Comparison of ENCODE assay signal across 28 mouse cellular contexts in genomic region chr12:83758735-83759134, GRCm38 (mm10). TPM values are rescaled to one million over a fixed set of nuclear protein-coding genes. Genes with fewer than 3 reads are reported as not detected.
A peak's percentile ranks its signal among the peaks of the same experiment; 100 is the strongest.
DNase-seq lines count a peak whose midpoint lies in the region; ATAC-seq and TF ChIP-seq lines count a peak whose summit lies in the region.
"Had no signal": no experiment of that assay in that cellular context is flagged by ENCODE, and none has a peak within 500 bp of the region (broad histone marks: within the 10 kb centered on the region; RNA-seq: fewer than 3 reads in every experiment).

No protein-coding gene starts in this region.

- 66% methylated on average over 10 of the region's 10 CpGs for WGBS in hindbrain, embryonic 10.5 days
- 66% methylated on average over 10 of the region's 10 CpGs for WGBS in hindbrain, embryonic 13.5 days
- WGBS in stomach, postnatal 0 days: 56% methylated on average over 10 of the region's 10 CpGs
- WGBS in heart, adult 2 months: 92% methylated on average over 10 of the region's 10 CpGs

- no peak for TF ChIP-seq CTCF in stomach, postnatal 0 days (IDR thresholded peaks at IDR 0.05; ENCODE audit: low read depth)
- TF ChIP-seq CTCF in heart, adult 2 months (IDR thresholded peaks at IDR 0.05): no peak

- TF ChIP-seq POLR2A in heart, adult 2 months (IDR thresholded peaks at IDR 0.05; ENCODE audit: insufficient read depth, low read depth, low read length): no peak

- TF ChIP-seq EP300 in stomach, postnatal 0 days (optimal IDR thresholded peaks at IDR 0.05): no peak
- TF ChIP-seq EP300 in heart, adult 2 months (IDR thresholded peaks at IDR 0.05; ENCODE audit: insufficient read depth, low read depth, low read length): no peak

- H3K4me3 ChIP-seq in hindbrain, embryonic 10.5 days: no peak overlapping the region
- no peak overlapping the region for H3K4me3 ChIP-seq in hindbrain, embryonic 13.5 days
- no peak overlapping the region; a peak in 1 of 4 replicates for H3K4me3 ChIP-seq in ES-E14 (ENCODE audit: insufficient read depth in 1 of 2, low read depth in 1 of 2, low read length in 2 of 2, poor library complexity in 1 of 2, severe bottlenecking in 1 of 2)
- no peak overlapping the region for H3K4me3 ChIP-seq in stomach, postnatal 0 days (ENCODE audit: low read depth, low read length)
- H3K4me3 ChIP-seq in heart, adult 2 months: no peak overlapping the region
- H3K4me3 ChIP-seq: embryonic facial prominence, embryonic 13.5 days; embryonic facial prominence, embryonic 15.5 days; erythroblast, embryonic 14.5 days; forebrain, embryonic 10.5 days; forebrain, embryonic 12.5 days; forebrain, embryonic 15.5 days had no signal

- H3K79me2 ChIP-seq in heart, adult 2 months (replicated peaks; ENCODE audit: control insufficient read depth, insufficient read depth, low read length): no peaks in the 10 kb centered on the region

- no peak overlapping the region for H3K4me2 ChIP-seq in hindbrain, embryonic 13.5 days
- H3K4me2 ChIP-seq in stomach, postnatal 0 days (replicated peaks; ENCODE audit: low read depth): no peak overlapping the region
- H3K4me2 ChIP-seq: embryonic facial prominence, embryonic 13.5 days; embryonic facial prominence, embryonic 15.5 days; forebrain, embryonic 12.5 days; forebrain, embryonic 15.5 days had no signal

- H3K27ac ChIP-seq in hindbrain, embryonic 10.5 days: 0 out of 2 replicates have a peak overlapping the region, but pooled peaks have one; percentile 12
- H3K27ac ChIP-seq in hindbrain, embryonic 13.5 days: no peak overlapping the region
- H3K27ac ChIP-seq in ES-E14 (ENCODE audit: insufficient read depth, low read depth, low read length, poor library complexity, severe bottlenecking): no peak overlapping the region
- H3K27ac ChIP-seq in stomach, postnatal 0 days (replicated peaks): no peak overlapping the region
- no peak overlapping the region for H3K27ac ChIP-seq in heart, adult 2 months
- H3K27ac ChIP-seq: embryonic facial prominence, embryonic 13.5 days; embryonic facial prominence, embryonic 15.5 days; forebrain, embryonic 10.5 days; forebrain, embryonic 12.5 days; forebrain, embryonic 15.5 days had no signal

- DNase-seq in hindbrain, embryonic 10.5 days (ENCODE audit: low spot score): no peak
- peak; percentile 37 for DNase-seq in ES-E14 (ENCODE audit: low read depth, low spot score)
- peak; percentile 81 for DNase-seq in ZHBTc4 (ENCODE audit: low read depth, low spot score)
- peak; percentile 61 for DNase-seq in stomach, postnatal 0 days (ENCODE audit: low spot score)
- DNase-seq in B cell, adult 2 months: no peak
- DNase-seq in gastrocnemius, adult 18-20 months (ENCODE audit: low spot score): no peak
- DNase-seq in heart, adult 2 months: no peak
- DNase-seq: adrenal gland, adult 8-10 months; cerebellum, adult 18-20 months; cerebellum, adult 8-10 months; cerebellum, adult 9-11 months; cerebellum, postnatal 14 days; cerebellum, postnatal 36 days; embryo, embryonic 11 days; forebrain, postnatal 0 days had no signal

- peaks cover 23% of the 10 kb centered on the region for H3K4me1 ChIP-seq in hindbrain, embryonic 10.5 days (replicated peaks)
- H3K4me1 ChIP-seq in hindbrain, embryonic 13.5 days (replicated peaks): peaks cover 16% of the 10 kb centered on the region
- peaks cover 0 to 5% of the 10 kb centered on the region in 2 experiments; a peak in 3 of 4 replicates for H3K4me1 ChIP-seq in ES-E14 (ENCODE audit: control insufficient read depth in 2 of 2, insufficient read depth in 2 of 2, low read length in 2 of 2, poor library complexity in 1 of 2)
- peaks cover 3% of the 10 kb centered on the region; the same call in 1 of the 2 replicates for H3K4me1 ChIP-seq in stomach, postnatal 0 days (replicated peaks; ENCODE audit: control insufficient read depth, insufficient read depth)
- H3K4me1 ChIP-seq in heart, adult 2 months (ENCODE audit: control insufficient read depth, insufficient read depth, low read length): peaks cover 2% of the 10 kb centered on the region

- intact Hi-C loops in heart, adult 2 months (cut with DNase I): no loop called here

- in situ Hi-C loops in ES-E14 (cut with MboI; ENCODE audit: low sequenced_read_pairs in 2 of 2, unreplicated experiment in 2 of 2): no loop called here

- H3K9ac ChIP-seq in hindbrain, embryonic 13.5 days: no peak overlapping the region
- no peak overlapping the region; the same call in 1 of the 2 replicates for H3K9ac ChIP-seq in ES-E14 (ENCODE audit: insufficient read depth, low read depth, low read length, poor library complexity, severe bottlenecking)
- H3K9ac ChIP-seq in stomach, postnatal 0 days (ENCODE audit: low read length): no peak overlapping the region
- no peak overlapping the region for H3K9ac ChIP-seq in heart, adult 2 months (ENCODE audit: low read depth, low read length)
- H3K9ac ChIP-seq: embryonic facial prominence, embryonic 13.5 days; embryonic facial prominence, embryonic 15.5 days; forebrain, embryonic 12.5 days; forebrain, embryonic 15.5 days; forebrain, postnatal 0 days had no signal

- H3K27me3 ChIP-seq in hindbrain, embryonic 10.5 days (ENCODE audit: insufficient read depth, poor library complexity, severe bottlenecking): peaks cover 7% of the 10 kb centered on the region
- peaks cover 9% of the 10 kb centered on the region; the same call in 1 of the 2 replicates for H3K27me3 ChIP-seq in hindbrain, embryonic 13.5 days
- no peaks in the 10 kb centered on the region for H3K27me3 ChIP-seq in stomach, postnatal 0 days (ENCODE audit: control insufficient read depth, insufficient read depth, low read length)
- no peaks in the 10 kb centered on the region for H3K27me3 ChIP-seq in heart, adult 2 months (ENCODE audit: control insufficient read depth, insufficient read depth, low read length)
- H3K27me3 ChIP-seq: embryonic facial prominence, embryonic 13.5 days; embryonic facial prominence, embryonic 15.5 days; forebrain, embryonic 15.5 days; Patski had no signal

- H3K36me3 ChIP-seq in hindbrain, embryonic 10.5 days: no peaks in the 10 kb centered on the region
- H3K36me3 ChIP-seq in hindbrain, embryonic 13.5 days: no peaks in the 10 kb centered on the region
- no peaks in the 10 kb centered on the region for H3K36me3 ChIP-seq in ES-E14 (ENCODE audit: control insufficient read depth, insufficient read depth, low read length, poor library complexity, severe bottlenecking)
- no peaks in the 10 kb centered on the region for H3K36me3 ChIP-seq in stomach, postnatal 0 days (ENCODE audit: control insufficient read depth, insufficient read depth, low read length)
- H3K36me3 ChIP-seq in heart, adult 2 months (ENCODE audit: control insufficient read depth, insufficient read depth, low read length): no peaks in the 10 kb centered on the region
- H3K36me3 ChIP-seq: embryonic facial prominence, embryonic 13.5 days; embryonic facial prominence, embryonic 15.5 days; forebrain, embryonic 10.5 days; forebrain, embryonic 12.5 days; forebrain, embryonic 15.5 days; G1E had no signal

- no peak for ATAC-seq in hindbrain, embryonic 13.5 days (ENCODE audit: low FRiP score)
- ATAC-seq in stomach, postnatal 0 days (ENCODE audit: low FRiP score, low TSS enrichment): 0 out of 2 replicates have a peak, but pooled peaks have one; percentile 42
- ATAC-seq: activated CD4-positive, CD25-positive, alpha-beta regulatory T cell, adult 4 months; forebrain, embryonic 15.5 days; forebrain, postnatal 0 days; Patski had no signal

- H3K9me3 ChIP-seq in hindbrain, embryonic 10.5 days: no peaks in the 10 kb centered on the region
- no peaks in the 10 kb centered on the region for H3K9me3 ChIP-seq in hindbrain, embryonic 13.5 days
- no peaks in the 10 kb centered on the region for H3K9me3 ChIP-seq in ES-E14 (ENCODE audit: control insufficient read depth, insufficient read depth, low read depth, low read length)
- no peaks in the 10 kb centered on the region for H3K9me3 ChIP-seq in stomach, postnatal 0 days (ENCODE audit: control insufficient read depth, low read length)
- H3K9me3 ChIP-seq: embryonic facial prominence, embryonic 13.5 days; embryonic facial prominence, embryonic 15.5 days; forebrain, embryonic 10.5 days; forebrain, embryonic 12.5 days; forebrain, embryonic 15.5 days; G1E had no signal

TF ChIP-seq in ES-E14, 5 proteins besides CTCF, POLR2A, EP300 and RAD21:
- no peak for TF ChIP-seq HCFC1 (IDR thresholded peaks at IDR 0.05; ENCODE audit: borderline replicate concordance, insufficient read depth, low read length)
- TF ChIP-seq ZNF384 (IDR thresholded peaks at IDR 0.05; ENCODE audit: low read depth, low read length): no peak
- TF ChIP-seq ZC3H11A (IDR thresholded peaks at IDR 0.05; ENCODE audit: borderline replicate concordance, low read depth, low read length): no peak
- no peak for TF ChIP-seq CHD2 (IDR thresholded peaks at IDR 0.05; ENCODE audit: low read depth, low read length)
- no peak for TF ChIP-seq MAFK (IDR thresholded peaks at IDR 0.05; ENCODE audit: insufficient read depth, low read depth, low read length)

RNA-seq across cellular contexts. Expression of gene Papln, which starts 4.7 kb away (rescaled TPM):
- 0.04 and 0.14 TPM in 2 replicates for polyA plus RNA-seq in hindbrain, embryonic 10.5 days (2016; fragmentation: Nextera tagmentation; extraction: Ambion mirVana)
- 0.16 and 0.22 TPM in 2 replicates for polyA plus RNA-seq in hindbrain, embryonic 13.5 days (2015; fragmentation: Nextera tagmentation; extraction: Ambion mirVana)
- total RNA-seq in ES-E14 (2012; rRNA removed): 0.62 and 1.9 TPM in 2 replicates
- 2.1 and 2.5 TPM in 2 replicates for polyA plus RNA-seq in stomach, postnatal 0 days (2015; fragmentation: Nextera tagmentation; extraction: Ambion mirVana)
- under 1 TPM; 0.57 to 0.83 TPM for total RNA-seq in gastrocnemius, adult 18-20 months (2021)
- 1 to 10 TPM; 4.9 to 7.5 TPM for total RNA-seq in heart, adult 2 months (2021)
- polyA plus RNA-seq in heart, adult 2 months (2012; rRNA removed): 8.7 and 13.1 TPM in 2 replicates
- total RNA-seq: common myeloid progenitor, adult 5-6 weeks had no signal
- polyA plus RNA-seq: activated CD4-positive, CD25-positive, alpha-beta regulatory T cell, adult 4 months; C2C12; embryonic facial prominence, embryonic 11.5 days; erythroblast, embryonic 14.5 days had no signal

Comparison
In these comparisons a context has a peak if more than half of its experiments do, and no peak if none do; other contexts are left out.
1. DNase-seq: peak in ES-E14 (single experiment), ZHBTc4 (single experiment) and stomach, postnatal 0 days (single experiment); none in hindbrain, embryonic 10.5 days (single experiment), B cell, adult 2 months (0 of 2), gastrocnemius, adult 18-20 months (single experiment) and heart, adult 2 months (0 of 2).